Mouse (Mus musculus): ENCODE measurements around the gene Mylk2. TPM values are rescaled to one million over a fixed set of nuclear protein-coding genes. Genes with fewer than 3 reads are reported as not detected.

The Mylk2 gene
- polyA plus RNA-seq, 1 experiment from 2014 or later = 0.05 TPM

Small RNA genes within 50 kb of the gene (microRNA-seq; reads per million reads assigned to microRNA genes)
- 1.4 reads per million for gene Mir5622

Other genes starting within 250 kb of the Mylk2 start
- 87.5 and 91.9 TPM in 2 replicates for gene H13, start 241.9 kb upstream of the Mylk2 start, polyA plus RNA-seq (2016; fragmentation: Nextera tagmentation; extraction: Ambion mirVana)
- 23.1 and 25.2 TPM in 2 replicates for gene Mcts2, start 224.3 kb upstream of the Mylk2 start, polyA plus RNA-seq (2016; fragmentation: Nextera tagmentation; extraction: Ambion mirVana)
- 87.7 and 90.9 TPM in 2 replicates for gene Id1, start 175.1 kb upstream of the Mylk2 start, polyA plus RNA-seq (2016; fragmentation: Nextera tagmentation; extraction: Ambion mirVana)
- gene Cox4i2, start 157.2 kb upstream of the Mylk2 start, polyA plus RNA-seq (2016; fragmentation: Nextera tagmentation; extraction: Ambion mirVana) = 18.9 and 20.8 TPM in 2 replicates
- 83.0 and 85.9 TPM in 2 replicates for gene Bcl2l1, start 79.6 kb upstream of the Mylk2 start, polyA plus RNA-seq (2016; fragmentation: Nextera tagmentation; extraction: Ambion mirVana)
- gene Tpx2, start 63.4 kb upstream of the Mylk2 start, polyA plus RNA-seq (2016; fragmentation: Nextera tagmentation; extraction: Ambion mirVana) = 65.6 and 74.1 TPM in 2 replicates
- gene Foxs1, start 21.9 kb downstream of the Mylk2 start, polyA plus RNA-seq (2016; fragmentation: Nextera tagmentation; extraction: Ambion mirVana) = 0.86 and 1.1 TPM in 2 replicates
- gene Dusp15, start 40.3 kb downstream of the Mylk2 start, polyA plus RNA-seq (2016; fragmentation: Nextera tagmentation; extraction: Ambion mirVana) = 0.10 TPM in 1 of 2 replicates, not detected in the other
- 0.24 and 0.38 TPM in 2 replicates for gene Ttll9, start 51.1 kb downstream of the Mylk2 start, polyA plus RNA-seq (2016; fragmentation: Nextera tagmentation; extraction: Ambion mirVana)
- gene Pdrg1, start 104.1 kb downstream of the Mylk2 start, polyA plus RNA-seq (2016; fragmentation: Nextera tagmentation; extraction: Ambion mirVana) = 94.3 and 96.7 TPM in 2 replicates
- gene Xkr7, start 120.5 kb downstream of the Mylk2 start, polyA plus RNA-seq (2016; fragmentation: Nextera tagmentation; extraction: Ambion mirVana) = not detected in 2 replicates
- 7.9 and 8.7 TPM in 2 replicates for gene Ccm2l, start 154.6 kb downstream of the Mylk2 start, polyA plus RNA-seq (2016; fragmentation: Nextera tagmentation; extraction: Ambion mirVana)
- gene Hck, start 197.1 kb downstream of the Mylk2 start, polyA plus RNA-seq (2016; fragmentation: Nextera tagmentation; extraction: Ambion mirVana) = 1.2 and 1.3 TPM in 2 replicates
- 75.4 and 81.8 TPM in 2 replicates for gene Tm9sf4, start 250.0 kb downstream of the Mylk2 start, polyA plus RNA-seq (2016; fragmentation: Nextera tagmentation; extraction: Ambion mirVana)

Data from heart, embryonic 12.5 days (tissue).